Mouse (Mus musculus) hindbrain, embryonic 14.5 days (tissue): ENCODE results near the gene Wfdc11. TPM values are rescaled to one million over a fixed set of nuclear protein-coding genes. Genes with fewer than 3 reads are reported as not detected.

ENCODE experiments used
- ATAC-seq: fragments of 200-750 bp; cut with Nextera tagmentation; 2 replicates; pipeline ENCODE4 v1.8.0; 2017; ENCODE audit warnings: moderate number of reproducible peaks, mild to moderate bottlenecking, moderate TSS enrichment, moderate library complexity; ENCODE audit not compliant: low FRiP score
- DNase-seq: peaks from one replicate; pipeline ENCODE4 v3.0.0-alpha.2; 2015; ENCODE audit warnings: low spot score
- H3K27ac ChIP-seq: fragments of 300-500 bp; sonication (generic); 2 replicates; pipeline ENCODE4 v1.5.1; 2014; ENCODE audit warnings: mild to moderate bottlenecking, moderate library complexity
- H3K27me3 ChIP-seq: fragments of 300-500 bp; sonication (generic); 2 replicates; pipeline ENCODE4 v1.6.1; 2014; ENCODE audit warnings: mild to moderate bottlenecking, low read length, mixed read lengths; ENCODE audit not compliant: control insufficient read depth, insufficient read depth
- H3K36me3 ChIP-seq: fragments of 300-500 bp; sonication (generic); replicated peaks from 2 replicates; pipeline ENCODE4 v1.6.1; 2014; ENCODE audit not compliant: control insufficient read depth, insufficient read depth
- H3K4me1 ChIP-seq: fragments of 300-500 bp; sonication (generic); replicated peaks from 2 replicates; pipeline ENCODE4 v1.6.1; 2014; ENCODE audit warnings: antibody characterized with exemption, low read length, mixed read lengths; ENCODE audit not compliant: control insufficient read depth, insufficient read depth
- H3K4me2 ChIP-seq: fragments of 300-500 bp; sonication (generic); replicated peaks from 2 replicates; pipeline ENCODE4 v1.6.1; 2014; ENCODE audit warnings: mild to moderate bottlenecking, moderate library complexity
- H3K4me3 ChIP-seq: fragments of 300-500 bp; sonication (generic); replicated peaks from 2 replicates; pipeline ENCODE4 v1.5.1; 2014; ENCODE audit warnings: mild to moderate bottlenecking, low read length
- H3K9ac ChIP-seq: fragments of 300-500 bp; sonication (generic); 2 replicates; pipeline ENCODE4 v1.6.1; 2014
- H3K9me3 ChIP-seq: fragments of 300-500 bp; sonication (generic); 2 replicates; pipeline ENCODE4 v1.6.1; 2016; ENCODE audit warnings: low read length; ENCODE audit not compliant: control insufficient read depth
- WGBS: fragments of 180-500 bp; shearing (Covaris S2); extraction: QIAGEN DNeasy Blood & Tissue Kit; methylation state at CpG from one replicate; pipeline ENCODE4 v1.1.7; 2014; 5-methylcytosine and 5-hydroxymethylcytosine counted together
- polyA plus RNA-seq: library from polyadenylated mRNA; unstranded; fragments of >200 nt; fragmentation: Nextera tagmentation; extraction: Ambion mirVana; gene quantifications from 2 replicates; pipeline ENCODE4 v1.2.1, GENCODE M21; 2014

Wfdc11 gene
- polyA plus RNA-seq, 1 experiment from 2014 or later, result not detected

DNA sequence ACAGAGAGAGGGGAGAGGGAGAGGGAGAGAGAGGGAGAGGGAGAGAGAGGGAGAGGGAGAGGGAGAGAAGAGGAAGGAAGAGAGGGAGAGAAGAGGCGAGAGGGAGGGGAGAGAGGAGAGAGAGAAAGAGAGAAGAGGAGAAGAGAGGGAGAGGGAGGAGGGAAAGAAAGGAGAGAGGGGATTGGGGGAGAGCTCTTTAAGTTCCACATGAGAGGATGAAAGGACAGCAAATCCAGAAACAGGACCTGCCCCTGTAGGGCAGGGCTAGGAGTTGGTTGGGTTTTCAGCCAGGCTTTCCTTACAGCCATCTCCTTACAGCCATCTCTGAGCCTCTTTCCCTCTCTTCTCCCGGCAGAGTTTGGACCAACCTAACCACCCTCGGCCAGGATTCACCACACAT lies 10.9 kb upstream of the Wfdc11 start, which contains the start of gene Wfdc13:
Gene Wfdc13 (plus strand): TSS at position 301 of the 400 bp plus-strand sequence.
- Histone ChIP-seq H3K9me3 (no peaks in the 10 kb centered on the region), H3K27me3 (no peaks in the 10 kb centered on the region), H3K27ac (no peak within 1 kb of the TSS), H3K9ac (no peak within 1 kb of the TSS), H3K4me2 (no peak within 1 kb of the TSS), H3K4me3 (no peak within 1 kb of the TSS), H3K36me3 (no peaks in the 10 kb centered on the region), H3K4me1 (no peaks in the 10 kb centered on the region)
- no peak for DNase-seq
- WGBS, result 84% methylated on average over 3 of the region's 3 CpGs
- ATAC-seq, result no peak

DNA sequence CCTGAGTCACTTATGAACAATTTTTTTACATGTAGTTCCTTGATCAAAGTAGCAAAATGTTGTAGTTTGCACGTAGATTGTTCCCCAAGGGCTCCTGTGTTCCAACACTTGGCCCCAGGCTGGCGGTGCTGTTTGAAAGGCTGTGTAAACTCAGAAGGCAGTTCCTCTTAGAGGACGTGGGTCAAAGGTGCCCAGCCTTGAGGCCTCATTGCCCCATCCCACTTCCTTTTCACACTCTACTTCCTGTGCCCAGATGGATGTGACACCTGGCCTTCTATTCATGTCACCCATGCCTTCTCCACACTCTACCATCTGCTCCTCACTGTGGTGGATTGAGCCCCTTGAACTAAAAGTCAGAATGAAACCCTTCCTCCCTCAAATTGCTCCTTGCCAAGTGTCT lies 6.0 kb upstream of the Wfdc11 start:
- Histone ChIP-seq H3K4me1 (peaks cover 5% of the 10 kb centered on the region; the same call in 1 of the 2 replicates), H3K9ac (no peak overlapping the region), H3K9me3 (no peaks in the 10 kb centered on the region), H3K4me2 (no peak overlapping the region), H3K27ac (no peak overlapping the region), H3K4me3 (no peak overlapping the region), H3K27me3 (no peaks in the 10 kb centered on the region), H3K36me3 (no peaks in the 10 kb centered on the region)
- 65% methylated on average over 3 of the region's 3 CpGs for WGBS
- ATAC-seq (no peak), DNase-seq (no peak)

DNA sequence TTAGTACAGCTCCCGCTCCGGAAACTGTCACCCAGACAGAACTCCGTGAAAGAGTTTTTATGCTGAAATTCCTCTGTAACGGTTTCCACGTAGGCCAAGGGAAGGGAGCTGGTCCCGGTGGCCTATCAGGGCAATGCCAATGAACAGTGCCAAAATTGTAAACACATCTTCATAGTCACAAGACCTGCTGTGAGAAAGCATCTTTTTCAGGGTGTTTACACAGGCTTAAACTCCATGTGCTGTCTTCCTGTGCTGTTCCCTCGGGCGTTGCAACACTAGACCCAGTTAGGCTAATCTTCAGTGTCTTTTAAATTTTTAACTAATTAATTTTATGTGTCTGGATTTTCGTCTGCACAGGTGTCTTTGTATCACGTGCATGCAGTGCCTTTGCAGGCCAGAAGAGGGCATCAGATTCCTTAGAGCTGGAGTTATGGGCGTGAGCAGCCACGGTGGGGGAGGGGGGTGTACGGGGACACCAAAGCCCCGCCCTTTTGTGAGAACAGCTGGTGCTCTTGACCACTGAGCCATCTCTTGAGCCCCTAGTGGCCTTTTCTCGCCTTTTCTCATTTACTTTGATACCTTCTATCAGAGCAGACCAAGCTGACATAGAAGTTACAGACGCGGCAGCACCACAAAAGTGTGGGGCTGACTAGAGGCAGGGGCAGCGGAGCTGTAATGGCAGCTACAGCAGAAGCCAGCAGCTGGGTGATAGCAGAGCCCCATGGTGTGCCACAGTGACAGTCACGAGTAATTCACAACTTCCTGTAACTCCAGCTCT lies 5.2 kb upstream of the Wfdc11 start:
- 22% methylated on average over 19 of the region's 19 CpGs for WGBS
- peak overlapping the region; percentile 24 for H3K4me3 ChIP-seq
- H3K4me2 ChIP-seq, result peak overlapping the region; percentile 52
- peaks cover 5% of the 10 kb centered on the region; the same call in 1 of the 2 replicates for H3K4me1 ChIP-seq
- H3K27ac ChIP-seq, result no peak overlapping the region
- H3K36me3 ChIP-seq, result no peaks in the 10 kb centered on the region
- DNase-seq, result peak; percentile 74
- H3K9ac ChIP-seq, result no peak overlapping the region
- H3K9me3 ChIP-seq, result no peaks in the 10 kb centered on the region
- no peaks in the 10 kb centered on the region for H3K27me3 ChIP-seq
- ATAC-seq, result peak; percentile 73; the same call in 1 of the 2 replicates

DNA sequence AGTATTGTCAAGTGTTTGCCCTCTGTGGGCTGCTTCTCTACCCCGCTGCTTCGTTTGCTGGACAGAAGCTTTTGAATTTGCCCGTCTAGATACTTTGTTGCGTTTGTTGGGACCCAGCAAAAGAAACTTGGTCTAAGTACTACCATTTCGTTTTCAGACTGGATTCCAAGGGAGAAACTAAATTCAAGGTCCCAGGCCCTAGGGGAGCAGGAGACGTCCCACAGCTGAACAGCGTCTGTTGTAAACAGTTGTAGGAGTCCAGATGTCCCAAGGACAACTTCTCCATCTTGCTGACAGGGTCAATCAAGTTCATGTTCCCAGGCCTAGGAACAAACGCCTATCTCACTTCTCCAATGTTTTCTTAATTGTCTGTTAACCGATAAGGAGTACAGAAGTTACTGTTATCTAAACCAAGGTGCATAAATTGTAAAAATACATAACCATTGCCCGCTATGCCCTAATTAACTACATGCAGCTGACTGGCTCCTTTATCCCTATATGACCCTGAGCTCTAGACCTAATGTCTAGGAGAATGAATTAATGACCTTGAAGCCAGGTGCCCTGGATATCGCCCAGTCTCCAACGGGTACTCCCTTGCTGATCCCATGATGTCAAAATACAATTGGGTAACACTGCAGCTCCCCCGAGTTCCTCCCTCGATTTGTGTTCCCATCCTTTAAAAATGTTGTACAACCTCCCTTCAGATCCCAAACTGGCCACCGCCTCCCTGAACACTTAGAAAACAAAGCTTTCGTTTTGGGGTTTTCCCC lies 3.2 kb upstream of the Wfdc11 start:
- Histone ChIP-seq H3K36me3 (no peaks in the 10 kb centered on the region), H3K4me2 (no peak overlapping the region), H3K4me1 (peaks cover 5% of the 10 kb centered on the region; the same call in 1 of the 2 replicates), H3K27me3 (no peaks in the 10 kb centered on the region), H3K9me3 (no peaks in the 10 kb centered on the region), H3K9ac (no peak overlapping the region), H3K27ac (no peak overlapping the region), H3K4me3 (no peak overlapping the region)
- ATAC-seq (no peak), DNase-seq (no peak)
- WGBS, result 90% methylated on average over 16 of the region's 16 CpGs

DNA sequence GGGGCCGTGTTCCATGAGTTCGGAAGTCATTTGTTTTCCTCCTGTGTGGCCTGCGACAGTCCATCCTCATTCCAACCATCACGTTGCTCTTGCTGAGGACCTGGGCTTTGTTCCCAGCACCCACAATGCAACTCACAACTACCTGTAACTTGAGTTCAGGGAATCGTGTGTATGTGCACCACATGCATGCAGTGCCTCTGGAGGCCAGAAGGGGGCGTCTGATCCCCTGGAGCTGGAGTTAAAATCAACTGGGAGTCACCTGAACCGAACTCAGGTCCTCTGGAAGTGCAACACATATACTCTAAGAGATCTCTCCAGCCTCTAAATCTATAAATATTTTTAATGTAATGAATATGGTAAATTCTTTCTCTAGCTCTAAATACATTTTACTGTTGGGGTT lies 2.2 kb upstream of the Wfdc11 start:
- Histone ChIP-seq H3K27me3 (no peaks in the 10 kb centered on the region), H3K4me3 (no peak overlapping the region), H3K4me1 (peaks cover 5% of the 10 kb centered on the region; the same call in 1 of the 2 replicates), H3K4me2 (no peak overlapping the region), H3K27ac (no peak overlapping the region), H3K9ac (no peak overlapping the region), H3K36me3 (no peaks in the 10 kb centered on the region), H3K9me3 (no peaks in the 10 kb centered on the region)
- ATAC-seq (no peak), DNase-seq (no peak)
- 81% methylated on average over 7 of the region's 7 CpGs for WGBS

DNA sequence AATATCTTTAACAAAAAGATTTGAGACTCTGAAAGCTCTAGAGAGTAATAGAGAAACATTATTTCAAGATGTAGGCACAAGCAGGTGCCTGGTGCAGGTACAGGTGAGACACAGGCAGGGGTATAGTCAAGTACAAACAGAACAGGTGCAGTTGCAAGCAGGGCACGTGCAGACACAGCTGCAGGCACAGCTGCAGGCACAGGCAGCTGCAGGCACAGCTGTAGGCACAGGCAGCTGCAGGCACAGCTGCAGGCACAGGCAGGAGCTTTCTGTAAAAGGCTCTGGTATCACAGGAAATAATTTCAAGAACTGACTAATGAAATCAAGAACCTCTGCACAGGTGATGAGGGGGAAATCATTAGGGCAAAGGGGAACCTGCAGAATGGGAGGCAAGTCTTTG lies 2.9 kb downstream of the Wfdc11 start:
- 22% methylated on average over 1 of the region's 1 CpGs for WGBS
- H3K9ac ChIP-seq, result no peak overlapping the region
- ATAC-seq (no peak), DNase-seq (no peak)
- no peak overlapping the region for H3K4me2 ChIP-seq
- H3K27ac ChIP-seq, result no peak overlapping the region
- no peaks in the 10 kb centered on the region for H3K9me3 ChIP-seq
- H3K4me1 ChIP-seq, result no peaks in the 10 kb centered on the region
- H3K4me3 ChIP-seq, result no peak overlapping the region
- H3K27me3 ChIP-seq, result no peaks in the 10 kb centered on the region
- no peaks in the 10 kb centered on the region for H3K36me3 ChIP-seq

DNA sequence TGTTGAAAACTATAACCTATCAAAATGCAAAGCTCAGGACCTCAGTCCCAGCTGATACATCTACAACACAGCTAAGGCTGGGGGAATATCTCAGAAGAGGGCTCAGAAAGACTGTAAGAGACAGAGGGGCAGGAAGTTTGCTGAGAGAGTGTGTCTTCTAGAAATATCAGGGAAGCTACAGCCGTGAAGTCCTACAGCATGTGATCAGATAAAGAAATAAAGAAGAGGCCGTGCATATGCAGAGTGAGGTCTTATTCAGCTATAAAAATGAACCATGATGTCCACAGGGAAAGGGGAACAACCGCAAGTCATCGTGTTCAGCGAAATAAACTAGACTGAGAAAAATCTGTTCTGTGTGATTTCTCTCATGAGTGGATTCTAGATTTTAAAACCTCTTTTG lies 3.6 kb downstream of the Wfdc11 start:
- no peak overlapping the region for H3K27ac ChIP-seq
- ATAC-seq (no peak), DNase-seq (no peak)
- no peaks in the 10 kb centered on the region for H3K36me3 ChIP-seq
- no peak overlapping the region for H3K4me3 ChIP-seq
- no peak overlapping the region for H3K4me2 ChIP-seq
- H3K27me3 ChIP-seq, result no peaks in the 10 kb centered on the region
- H3K4me1 ChIP-seq, result no peaks in the 10 kb centered on the region
- H3K9ac ChIP-seq, result no peak overlapping the region
- WGBS, result 87% methylated on average over 5 of the region's 5 CpGs
- H3K9me3 ChIP-seq, result no peaks in the 10 kb centered on the region

DNA sequence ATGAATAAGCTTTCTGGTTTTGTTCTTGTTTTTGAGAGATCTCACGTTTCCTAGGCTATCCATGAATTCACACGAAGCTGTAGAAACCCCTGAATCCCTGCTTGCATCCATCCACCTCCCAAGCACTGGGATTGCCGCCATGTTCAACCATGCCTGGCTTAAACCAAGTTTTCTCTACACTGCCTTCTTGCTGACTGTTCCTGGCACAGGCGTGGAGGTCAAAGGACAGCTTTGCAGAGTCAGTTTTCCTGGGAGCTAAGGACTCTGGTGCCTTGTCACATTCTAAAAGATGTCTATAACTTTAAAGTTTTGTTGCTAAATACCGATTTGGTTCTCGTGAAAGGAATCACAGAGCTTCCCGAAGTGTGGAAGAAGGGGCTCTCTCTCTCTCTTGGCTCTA lies 9.0 kb downstream of the Wfdc11 start:
- DNase-seq (no peak), ATAC-seq (no peak)
- Histone ChIP-seq H3K27me3 (no peaks in the 10 kb centered on the region), H3K9me3 (no peaks in the 10 kb centered on the region), H3K9ac (no peak overlapping the region), H3K36me3 (no peaks in the 10 kb centered on the region), H3K4me1 (no peaks in the 10 kb centered on the region), H3K4me3 (no peak overlapping the region), H3K27ac (no peak overlapping the region), H3K4me2 (no peak overlapping the region)
- 85% methylated on average over 7 of the region's 7 CpGs for WGBS

DNA sequence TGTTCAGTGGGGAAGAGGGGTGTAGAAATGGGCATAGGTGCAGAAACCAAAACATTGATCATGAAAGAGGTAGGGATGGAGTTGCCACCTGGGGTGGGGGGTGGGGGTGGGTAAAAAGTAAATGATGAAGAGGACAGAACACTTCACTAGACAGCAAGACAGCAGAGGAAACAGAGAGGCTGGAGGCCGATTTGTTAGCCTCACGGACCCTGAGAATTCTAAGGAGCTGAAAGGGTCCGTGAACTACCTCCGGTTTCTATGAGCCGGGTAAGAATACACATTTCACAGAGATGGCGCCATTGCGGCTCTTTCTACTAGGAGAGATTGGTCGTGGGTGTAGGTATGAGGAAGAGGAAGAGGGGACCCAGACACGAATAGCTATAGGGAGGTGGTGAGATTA lies 17.4 kb downstream of the Wfdc11 start, which contains the start of gene Wfdc9:
Gene Wfdc9 (minus strand): TSS at position 101 of the 400 bp plus-strand sequence.
- Histone ChIP-seq H3K4me3 (no peak within 1 kb of the TSS), H3K4me1 (no peaks in the 10 kb centered on the region), H3K4me2 (no peak within 1 kb of the TSS), H3K9ac (no peak within 1 kb of the TSS), H3K27ac (no peak within 1 kb of the TSS), H3K27me3 (no peaks in the 10 kb centered on the region), H3K36me3 (no peaks in the 10 kb centered on the region), H3K9me3 (no peaks in the 10 kb centered on the region)
- 87% methylated on average over 9 of the region's 9 CpGs for WGBS
- ATAC-seq (no peak), DNase-seq (no peak)
